Mouse (Mus musculus): ENCODE measurements around the gene Lsamp.

Lsamp gene

DNA sequence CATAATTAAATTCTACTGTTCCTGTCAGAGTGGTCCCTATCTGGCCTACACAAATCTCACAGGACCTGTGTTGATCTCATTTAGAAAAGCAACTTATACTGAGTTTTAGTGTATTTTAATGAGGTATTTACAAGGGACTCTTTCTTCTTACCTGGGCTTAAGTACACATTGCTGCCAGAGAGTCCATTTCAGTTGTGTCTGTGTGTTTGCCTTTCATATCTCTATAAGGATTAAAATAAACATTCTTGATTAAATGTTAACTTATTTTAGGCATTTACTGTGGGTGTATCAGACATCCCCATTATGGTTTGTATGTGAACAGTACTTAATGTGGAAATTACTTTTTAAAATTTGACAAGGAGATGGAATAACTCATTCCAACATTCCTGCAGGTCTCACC, 963.9 kb downstream of the Lsamp start:
- no peak for DNase-seq (ENCODE audit: low spot score in 2 of 2)

DNA sequence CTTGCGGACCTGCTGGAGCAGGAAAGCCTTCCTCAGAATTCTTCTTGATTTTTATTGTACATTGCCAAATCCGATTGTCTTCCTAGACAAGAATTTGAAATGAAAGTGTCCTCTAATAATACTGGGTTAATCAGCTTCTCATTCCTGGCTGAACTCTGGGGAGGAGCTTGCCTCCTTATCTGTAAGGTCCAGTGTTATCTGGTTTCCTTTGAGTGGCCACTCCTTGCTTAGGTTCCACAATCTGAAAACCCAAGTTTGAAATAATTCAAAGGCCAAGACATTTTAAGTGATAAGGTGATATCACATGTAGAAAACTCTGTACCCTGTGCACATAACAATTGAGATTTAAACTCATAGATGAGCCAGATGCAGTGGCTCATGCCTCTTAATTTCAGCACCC, 975.0 kb downstream of the Lsamp start:
- DNase-seq (ENCODE audit: low spot score in 2 of 2), result no peak

DNA sequence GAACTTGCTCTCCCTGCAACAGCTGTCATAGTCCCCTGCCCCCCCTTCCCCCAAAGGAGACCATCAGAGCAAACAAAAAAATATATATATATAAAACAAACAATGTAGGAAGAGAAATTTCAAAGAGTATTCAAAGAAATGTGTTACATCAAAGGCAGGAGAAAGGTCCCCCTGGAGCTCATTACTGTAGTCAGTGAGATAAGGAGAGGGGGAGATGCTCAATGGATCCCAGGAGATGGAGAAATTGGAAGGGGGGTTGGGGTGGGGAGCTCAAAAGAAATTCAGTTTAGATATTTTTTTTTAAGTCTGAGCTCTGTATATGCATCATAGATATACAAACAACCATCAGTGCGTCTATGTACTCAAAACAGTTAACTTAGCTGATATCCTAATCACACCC, 976.4 kb downstream of the Lsamp start:
- DNase-seq (ENCODE audit: low spot score in 2 of 2), result no peak

GRCm38 (mm10) chr16:40968088-40968860, 984.1 kb downstream of the Lsamp start:
- peak; percentile 29 to 69 for DNase-seq (ENCODE audit: low spot score in 2 of 2)

DNA sequence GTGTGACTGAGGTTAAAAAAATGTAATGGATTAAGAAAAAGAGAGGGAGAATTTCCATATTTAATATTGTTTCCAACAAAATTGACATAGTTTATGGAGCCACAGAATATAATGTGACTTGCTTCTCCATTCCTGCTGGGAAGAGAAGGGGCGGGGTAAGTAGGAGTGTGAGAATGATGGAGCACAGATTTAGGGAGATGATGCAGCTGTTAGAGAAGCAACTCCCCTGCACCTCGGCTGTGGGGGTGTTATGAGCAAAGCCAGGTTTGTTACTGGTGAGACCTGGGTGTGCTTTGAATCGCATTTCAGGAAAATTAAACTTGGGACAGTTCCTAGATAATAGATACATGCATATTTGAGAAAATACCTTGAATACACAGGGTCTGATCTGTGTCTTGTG, 987.2 kb downstream of the Lsamp start:
- DNase-seq (ENCODE audit: low spot score in 2 of 2), result no peak

DNA sequence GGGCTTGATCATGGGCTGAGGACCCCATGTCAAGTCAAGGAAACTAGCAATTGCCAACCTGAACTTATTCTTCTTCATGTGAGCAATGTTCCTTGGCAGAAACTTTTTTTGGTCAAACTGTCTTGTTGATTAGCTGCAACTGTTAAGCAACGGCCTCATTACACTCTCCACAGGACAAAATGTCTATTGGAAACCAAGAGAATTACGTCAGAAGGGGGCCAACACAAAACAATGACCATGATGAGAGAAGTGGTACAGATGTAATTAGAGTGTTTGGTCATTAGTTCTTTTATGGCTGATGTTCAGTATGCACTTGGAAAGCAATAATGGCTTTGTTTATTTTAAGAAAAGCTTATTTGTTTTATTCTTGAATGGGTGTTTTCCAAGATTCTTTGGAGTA, 989.9 kb downstream of the Lsamp start:
- DNase-seq (ENCODE audit: low spot score in 2 of 2), result no peak

DNA sequence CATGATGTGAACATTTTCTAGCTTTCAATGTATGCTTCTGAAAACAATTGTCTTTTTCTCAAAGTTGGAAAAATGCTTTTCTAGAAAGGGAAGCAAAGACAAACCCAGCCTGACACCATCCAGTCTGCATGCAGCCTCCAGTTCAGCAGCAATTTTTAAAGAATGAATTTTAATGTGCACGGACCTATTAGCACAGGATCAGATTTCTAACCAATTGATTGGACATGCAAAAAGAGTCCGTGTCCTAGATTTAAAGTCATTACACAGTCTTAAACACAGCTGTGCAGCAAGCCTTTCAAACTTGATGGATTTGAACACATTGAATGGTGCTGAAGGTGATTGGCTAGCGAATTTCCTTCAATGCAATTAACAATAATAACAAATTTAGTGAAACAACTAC, 998.9 kb downstream of the Lsamp start:
- DNase-seq (ENCODE audit: low spot score in 2 of 2), result no peak

DNA sequence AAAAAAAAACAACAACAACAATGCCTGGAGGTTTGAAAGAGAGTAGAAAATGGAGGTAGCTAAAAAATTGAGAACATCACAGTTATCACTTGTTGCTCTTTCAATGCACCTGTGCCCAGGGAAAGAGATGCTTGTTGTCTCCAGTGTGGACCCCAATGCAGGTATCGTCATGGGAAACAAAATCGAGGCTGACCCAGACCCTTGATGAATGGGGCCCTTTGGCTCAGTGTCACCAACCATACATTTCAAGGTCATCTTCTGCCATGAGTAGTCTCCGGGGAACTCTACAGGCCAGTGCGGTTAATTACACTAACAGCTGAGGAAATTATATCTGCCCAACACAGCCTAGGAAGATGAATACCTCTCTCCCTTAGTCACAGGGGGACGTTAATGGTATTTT, 1023.4 kb downstream of the Lsamp start:
- DNase-seq (ENCODE audit: low spot score in 2 of 2), result no peak

- no peak for DNase-seq (ENCODE audit: low spot score in 2 of 2)
These were observed 1050.6 kb downstream of the Lsamp start for GRCm38 (mm10) chr16:41034746-41035145.

DNA sequence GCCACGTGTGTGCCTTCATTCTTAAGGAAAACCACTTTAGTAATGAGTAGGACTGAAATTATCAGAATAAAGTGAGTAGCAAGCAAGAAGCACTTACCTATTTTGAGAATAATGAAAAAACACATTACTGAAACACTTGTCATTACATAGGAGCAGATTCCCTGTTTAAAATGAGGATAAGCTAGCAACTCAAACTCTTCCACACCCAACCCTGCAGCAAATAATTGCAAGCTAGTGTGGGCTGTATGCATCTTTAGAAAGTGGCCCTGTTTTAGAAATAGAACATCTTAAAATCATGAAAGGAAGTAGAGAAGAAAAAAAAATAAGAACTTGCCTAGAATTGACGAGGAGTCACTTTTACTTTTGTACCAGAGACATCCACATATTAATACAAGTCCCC, 1057.5 kb downstream of the Lsamp start:
- DNase-seq (ENCODE audit: low spot score in 2 of 2), result no peak

DNA sequence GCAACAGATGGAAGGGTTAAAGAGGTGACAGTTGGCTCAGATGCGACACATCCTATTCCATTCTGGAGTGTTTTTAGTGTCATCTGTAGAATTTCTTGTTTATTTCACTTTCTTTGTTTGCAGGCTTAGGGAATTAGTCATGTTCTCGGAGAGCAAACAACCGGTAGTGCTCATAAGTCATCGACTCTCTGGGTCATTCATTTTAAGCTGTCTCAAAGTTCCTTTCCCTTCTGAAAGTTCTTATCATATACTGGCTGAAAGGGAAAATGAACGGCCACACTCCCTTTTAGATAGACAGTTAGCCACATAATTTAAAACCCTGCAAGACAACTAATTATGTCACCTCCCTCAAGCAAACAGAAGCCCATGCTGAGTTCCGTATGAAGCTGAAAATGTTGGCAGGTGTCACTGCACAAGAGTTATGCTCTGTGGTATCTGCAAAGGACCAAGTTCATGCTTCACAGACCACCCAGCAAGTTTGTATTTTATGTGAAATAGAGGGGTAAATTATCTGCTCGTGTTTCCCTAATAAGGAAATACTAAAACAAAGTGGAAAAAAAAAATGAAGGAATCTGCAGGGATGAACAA, 1079.2 kb downstream of the Lsamp start:
- DNase-seq (ENCODE audit: low spot score in 2 of 2), result no peak

GRCm38 (mm10) chr16:41073470-41073869, 1089.3 kb downstream of the Lsamp start:
- no peak for DNase-seq (ENCODE audit: low spot score in 2 of 2)

DNA sequence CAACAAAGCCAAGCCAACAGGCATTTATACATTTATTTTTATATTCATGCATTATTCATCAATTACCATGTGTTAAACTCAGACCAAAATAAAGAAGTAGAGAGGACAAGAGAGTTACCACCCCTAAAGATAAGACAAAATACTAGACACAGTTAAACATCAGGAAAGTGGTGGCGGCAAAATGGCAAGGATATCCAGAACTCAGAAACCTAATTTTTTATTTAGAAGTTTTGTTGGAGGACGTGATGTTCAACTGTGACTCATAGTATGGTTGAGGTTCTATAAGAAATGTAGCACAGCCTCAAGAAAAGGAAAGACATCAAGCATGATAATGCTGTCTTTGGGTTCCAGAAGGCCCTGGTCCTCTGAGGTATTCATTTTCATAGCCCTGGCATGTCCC, 1104.5 kb downstream of the Lsamp start:
- no peak for DNase-seq (ENCODE audit: low spot score in 2 of 2)

DNA sequence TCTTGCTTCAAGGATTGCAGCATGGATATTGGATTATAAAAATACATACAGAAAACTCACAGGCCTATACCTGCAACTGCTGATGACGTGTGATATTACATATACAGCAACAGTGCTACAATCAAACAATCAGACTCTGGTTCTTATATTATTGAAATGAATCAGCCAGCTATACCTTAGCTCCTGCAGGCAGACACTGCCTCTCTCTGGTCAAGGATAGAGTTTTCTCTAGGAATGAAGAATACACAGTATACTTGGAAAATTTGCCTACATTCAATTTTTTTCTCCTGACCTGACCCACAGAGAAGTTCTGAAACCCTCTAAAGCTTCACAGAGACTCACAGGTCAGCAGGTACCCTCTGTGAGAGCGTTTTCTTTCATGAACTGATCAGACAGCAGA, 1105.9 kb downstream of the Lsamp start:
- no peak for DNase-seq (ENCODE audit: low spot score in 2 of 2)

DNA sequence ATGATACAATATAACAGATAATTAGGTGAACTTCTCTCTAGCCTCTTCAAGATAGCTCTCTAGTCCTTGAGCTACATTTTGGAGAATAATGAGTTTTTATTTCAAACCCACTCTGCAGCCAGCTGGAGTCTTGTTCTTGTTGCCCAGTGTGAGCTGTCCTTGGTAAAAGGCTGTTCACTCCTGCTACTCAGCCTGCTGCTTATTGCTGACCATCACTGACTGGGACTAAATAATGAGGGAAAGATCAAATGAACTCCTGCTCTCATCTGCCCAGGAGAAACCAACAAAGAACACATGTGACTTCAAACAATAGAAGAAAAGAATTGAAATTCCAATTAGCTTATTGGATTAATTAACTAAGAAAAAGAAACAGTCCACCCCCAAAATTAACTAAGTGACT, 1107.1 kb downstream of the Lsamp start:
- no peak for DNase-seq (ENCODE audit: low spot score in 2 of 2)

DNA sequence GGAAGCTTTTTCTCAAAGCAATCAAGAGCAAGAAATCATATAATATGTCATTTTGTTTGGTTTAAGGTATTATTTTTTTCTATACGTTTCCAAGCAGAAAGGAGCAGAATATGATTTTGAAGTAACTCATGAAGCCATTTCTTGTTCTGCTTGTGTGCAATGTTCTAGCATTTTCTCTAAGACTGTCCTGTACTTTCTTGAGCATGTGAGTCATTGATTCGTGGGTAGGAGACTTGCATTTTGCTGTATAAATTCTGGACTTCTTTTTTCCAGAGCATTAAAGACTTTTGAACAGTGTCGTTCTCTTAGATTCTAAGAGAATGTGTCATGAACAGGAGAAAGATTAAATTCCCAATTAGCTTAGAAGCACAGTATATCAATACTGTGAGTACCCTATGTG, 1118.6 kb downstream of the Lsamp start:
- no peak for DNase-seq (ENCODE audit: low spot score in 2 of 2)

DNA sequence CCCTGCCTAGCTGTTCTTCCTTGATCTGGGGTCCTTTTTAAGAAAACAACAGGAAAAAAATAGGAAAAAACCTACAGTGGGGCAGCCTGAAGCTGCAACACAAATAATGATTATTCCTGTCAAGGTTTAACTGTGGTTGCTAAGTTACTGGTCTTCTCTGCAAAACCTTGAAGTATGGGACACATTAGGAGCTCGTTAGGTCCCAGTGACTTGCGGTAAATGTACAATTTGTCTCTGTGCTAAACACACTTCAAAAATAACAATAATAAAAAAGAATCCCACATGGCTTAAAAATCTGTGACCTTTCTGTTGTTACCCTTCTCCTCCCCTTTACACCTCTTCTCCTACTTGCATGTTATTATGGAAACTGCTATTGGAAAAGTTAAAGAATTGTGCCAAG, 1140.2 kb downstream of the Lsamp start:
- DNase-seq (ENCODE audit: low spot score in 2 of 2), result no peak

GRCm38 (mm10) chr16:41125051-41125450, 1140.9 kb downstream of the Lsamp start:
- no peak for DNase-seq (ENCODE audit: low spot score in 2 of 2)

GRCm38 (mm10) chr16:41131053-41131452, 1146.9 kb downstream of the Lsamp start:
- DNase-seq (ENCODE audit: low spot score in 2 of 2), result no peak

GRCm38 (mm10) chr16:41172839-41173238, 1188.7 kb downstream of the Lsamp start:
- no peak for DNase-seq (ENCODE audit: low spot score in 2 of 2)

- no peak for DNase-seq (ENCODE audit: low spot score in 2 of 2)
These were observed 1195.4 kb downstream of the Lsamp start for GRCm38 (mm10) chr16:41179557-41179956.

DNA sequence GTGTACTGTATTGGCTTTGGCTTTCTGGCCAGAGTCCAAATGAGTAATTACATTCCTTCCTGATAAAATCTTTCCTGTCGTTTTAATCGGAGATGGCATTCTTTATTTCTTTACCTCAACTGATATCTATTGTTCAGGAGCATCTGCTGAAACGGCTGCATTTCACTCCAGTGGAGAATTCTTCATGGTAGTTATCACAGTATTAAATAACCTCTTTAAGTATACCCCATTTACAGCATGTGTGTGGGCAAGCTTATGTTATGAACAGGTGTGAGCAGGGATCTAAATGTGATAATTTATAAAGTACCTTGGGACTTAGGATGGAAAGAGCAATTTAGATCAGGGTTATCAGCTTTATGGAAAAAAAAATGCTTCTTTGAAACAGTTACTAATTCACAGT, 1196.7 kb downstream of the Lsamp start:
- DNase-seq (ENCODE audit: low spot score in 2 of 2), result no peak

- DNase-seq (ENCODE audit: low spot score in 2 of 2), result no peak
These were observed 1225.9 kb downstream of the Lsamp start for GRCm38 (mm10) chr16:41210055-41210454.

DNA sequence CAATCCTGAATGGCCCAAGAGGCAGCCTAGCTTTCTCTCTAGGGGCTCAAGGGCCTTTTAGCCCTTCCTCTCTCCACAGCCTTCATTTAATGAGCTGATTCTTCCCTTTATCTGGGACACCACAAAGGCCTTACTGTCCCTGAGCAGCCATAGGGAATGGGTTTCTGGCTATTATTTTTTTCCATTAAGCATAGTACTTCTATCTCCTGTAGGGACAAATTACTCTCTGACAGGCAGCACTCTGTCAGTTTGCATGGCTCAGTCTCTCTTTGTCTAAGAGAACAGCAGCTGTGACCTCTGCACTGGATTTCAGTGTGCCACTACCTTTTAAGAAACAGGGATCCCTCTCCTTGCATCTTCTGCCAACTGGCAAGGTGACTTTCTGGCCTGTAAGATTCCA, 1251.7 kb downstream of the Lsamp start:
- no peak for DNase-seq (ENCODE audit: low spot score in 2 of 2)

All from urinary bladder, postnatal 36 days (tissue).